Mouse (Mus musculus) embryonic stem cell, embryonic (primary cell): ENCODE data around the gene Slc29a2.

Source experiments
- CTCF ChIA-PET, 4 experiments: fragments of 300-600 bp in 2 of 4; fragments of 350-600 bp in 2 of 4; sonication (Branson Sonifier 250); formaldehyde crosslinking; loops; one replicate each; lab custom pipeline; 2022; ENCODE audit warnings: inconsistent platforms in 2 of 4; lab: Charles Lee
- POLR2A ChIA-PET, 4 experiments: fragments of 300-600 bp in 2 of 4; fragments of 350-600 bp in 2 of 4; sonication (Branson Sonifier 250); formaldehyde crosslinking; loops; one replicate each; lab custom pipeline; 2022; ENCODE audit warnings: antibody characterized with exemption in 4 of 4, inconsistent platforms in 1 of 4; lab: Charles Lee

Slc29a2 gene

GRCm38 (mm10) chr19:5072389-5073019, 48.8 kb downstream of the Slc29a2 start:
- POLR2A ChIA-PET = interaction anchor here (0.6 to 11.3 kb wide), 76 partner anchors 10 to 1219 kb away, joined by 3 to 197 read pairs (median 5); partner anchors contain the start of genes Yif1a (in 4 of the 4), AC124502.3 (in 3 of the 4), B4gat1 (in 3 of the 4) and Rin1 (in 3 of the 4)

GRCm38 (mm10) chr19:5073028-5073427, 49.4 kb downstream of the Slc29a2 start:
- ChIA-PET POLR2A (interaction anchor here (0.6 to 11.3 kb wide), 51 partner anchors 9 to 1220 kb away, joined by 3 to 197 read pairs (median 7); partner anchors contain the start of genes AC124502.3 (in 3 of the 4), B4gat1 (in 3 of the 4), Rin1 (in 3 of the 4) and Slc29a2 (in 3 of the 4)), CTCF (interaction anchor here in 3 of 4 experiments (0.6 to 5.4 kb wide), 31 partner anchors 9 to 1069 kb away, joined by 3 to 201 read pairs (median 7); partner anchors contain the start of genes Rin1 (in 3 of the 3), Yif1a (in 2 of the 3), AC124502.3 (in 1 of the 3) and Ap5b1 (in 1 of the 3))

More at GRCm38 (mm10) chr19:5072389-5073019, 48.8 kb downstream of the Slc29a2 start:
- CTCF ChIA-PET = interaction anchor here (0.5 to 5.4 kb wide), 51 partner anchors 9 to 1070 kb away, joined by 3 to 201 read pairs (median 4); partner anchors contain the start of genes Rin1 (in 3 of the 4), Yif1a (in 3 of the 4), Brms1 (in 2 of the 4) and AC124502.3 (in 1 of the 4)

- POLR2A ChIA-PET = interaction anchor here in 3 of 4 experiments (0.7 to 11.3 kb wide), 11 partner anchors 9 to 57 kb away, joined by 3 to 197 read pairs (median 4); partner anchors contain the start of genes Rin1 (in 2 of the 3), Yif1a (in 2 of the 3), AC124502.3 (in 1 of the 3) and B4gat1 (in 1 of the 3)
- CTCF ChIA-PET = interaction anchor here (0.6 to 5.4 kb wide), 13 partner anchors 8 to 60 kb away, joined by 3 to 201 read pairs (median 4); partner anchors contain the start of genes Rin1 (in 3 of the 4), Slc29a2 (in 1 of the 4) and Yif1a (in 1 of the 4)
Measured at GRCm38 (mm10) chr19:5073518-5073917, 49.9 kb downstream of the Slc29a2 start.

- ChIA-PET CTCF (interaction anchor here (0.8 to 4.2 kb wide), 10 partner anchors 9 to 410 kb away, joined by 3 to 17 read pairs (median 4); partner anchors contain the start of gene Yif1a (in 1 of the 4)), POLR2A (interaction anchor here in 2 of 4 experiments (0.6 to 3.9 kb wide), 6 partner anchors 12 to 309 kb away, joined by 3 to 14 read pairs (median 4); partner anchors contain the start of gene Cd248 (in 1 of the 2))
Measured at GRCm38 (mm10) chr19:5079279-5079678, 55.6 kb downstream of the Slc29a2 start.
